Mouse (Mus musculus) bone marrow, adult 2 months (tissue): ENCODE results near the gene Egfl7.

Experiments used
- CTCF ChIP-seq: fragments of 200-500 bp; IDR thresholded peaks from 2 replicates; pipeline ENCODE4 v1.5.1; 2011; ENCODE audit warnings: low read length, control low read depth; ENCODE audit not compliant: control insufficient read depth, insufficient read depth
- POLR2A ChIP-seq: fragments of 200-500 bp; IDR thresholded peaks from 2 replicates; pipeline ENCODE4 v1.6.1; 2011; ENCODE audit warnings: low read depth, mild to moderate bottlenecking, control low read depth, low read length, borderline replicate concordance; ENCODE audit not compliant: control insufficient read depth

- TF ChIP-seq CTCF (no peak), POLR2A (no peak)
Measured at GRCm38 (mm10) chr2:26632541-26633395, 53.0 kb downstream of the Egfl7 start.
